Mouse (Mus musculus): Measurements from ENCODE around the gene Vac14. TPM values are rescaled to one million over a fixed set of nuclear protein-coding genes. Genes with fewer than 3 reads are reported as not detected.

The Vac14 gene
- total RNA-seq, 2 experiments from 2014 or later = 12.6 to 24.3 TPM

DNA sequence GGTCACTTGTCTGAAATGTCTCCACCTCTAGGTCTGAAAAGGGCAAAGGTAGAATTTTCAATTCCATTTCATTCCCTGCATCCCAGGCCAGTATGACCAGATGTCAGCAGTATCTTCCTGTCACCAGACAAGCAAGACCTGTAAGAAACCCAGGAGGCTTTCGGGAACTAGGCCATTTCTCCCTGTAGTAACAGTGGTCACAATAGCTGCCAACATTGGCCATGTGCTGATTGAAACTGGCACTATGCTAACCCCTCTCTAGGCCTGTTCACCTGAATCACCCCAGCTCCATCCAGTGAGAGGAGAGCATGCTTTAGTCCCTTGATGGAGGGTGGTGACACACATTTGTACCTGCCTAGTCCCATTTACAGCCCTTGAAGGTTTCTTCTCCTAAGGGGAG is 56.2 kb downstream of the Vac14 start:
- no peak for ATAC-seq (replicated peaks; ENCODE audit: low FRiP score, poor library complexity, severe bottlenecking)

DNA sequence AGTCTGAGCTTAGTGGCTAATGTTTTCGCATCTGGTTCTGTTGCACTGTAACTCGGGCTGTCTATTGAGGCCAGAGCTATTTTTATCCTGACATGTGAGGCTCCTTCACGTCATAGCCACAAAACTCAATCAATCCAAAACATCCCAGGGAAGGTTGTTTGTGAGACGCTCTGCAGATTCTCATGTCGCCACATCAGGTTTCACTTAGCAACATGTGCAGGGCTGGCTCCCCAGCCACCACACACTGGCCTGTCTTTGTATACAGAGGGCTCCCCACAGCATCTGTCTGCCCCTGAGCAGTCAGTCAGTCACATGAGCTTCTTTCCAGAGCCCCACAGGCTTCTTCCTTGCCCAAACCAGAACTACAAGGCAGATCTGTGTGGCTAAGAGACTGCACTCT is 58.3 kb downstream of the Vac14 start:
- ATAC-seq (replicated peaks; ENCODE audit: low FRiP score, poor library complexity, severe bottlenecking) = no peak

DNA sequence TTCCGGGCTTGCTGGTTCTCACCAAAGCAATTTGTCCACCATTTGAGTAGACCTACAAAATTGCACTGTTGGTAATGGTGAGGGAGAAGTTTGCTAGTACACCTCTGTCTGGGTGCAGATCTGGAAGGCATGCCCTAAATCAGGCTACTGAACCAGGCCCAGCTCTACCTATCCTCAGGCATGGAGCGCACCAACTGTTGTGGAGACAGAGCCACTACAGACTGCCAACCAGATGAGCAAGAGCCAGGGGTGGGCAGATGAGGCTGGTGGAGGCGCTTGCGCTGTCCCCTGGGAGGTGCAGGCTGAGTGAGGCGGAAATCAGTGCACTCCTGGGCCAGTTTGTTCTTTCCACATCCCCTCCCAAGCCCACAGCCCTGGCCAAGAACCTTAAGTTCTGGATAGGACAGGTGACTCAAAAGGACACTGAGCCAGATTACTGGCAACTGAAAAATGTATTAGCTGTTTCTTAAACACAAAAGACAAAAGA is 58.8 kb downstream of the Vac14 start:
- ATAC-seq (replicated peaks; ENCODE audit: low FRiP score, poor library complexity, severe bottlenecking) = no peak

DNA sequence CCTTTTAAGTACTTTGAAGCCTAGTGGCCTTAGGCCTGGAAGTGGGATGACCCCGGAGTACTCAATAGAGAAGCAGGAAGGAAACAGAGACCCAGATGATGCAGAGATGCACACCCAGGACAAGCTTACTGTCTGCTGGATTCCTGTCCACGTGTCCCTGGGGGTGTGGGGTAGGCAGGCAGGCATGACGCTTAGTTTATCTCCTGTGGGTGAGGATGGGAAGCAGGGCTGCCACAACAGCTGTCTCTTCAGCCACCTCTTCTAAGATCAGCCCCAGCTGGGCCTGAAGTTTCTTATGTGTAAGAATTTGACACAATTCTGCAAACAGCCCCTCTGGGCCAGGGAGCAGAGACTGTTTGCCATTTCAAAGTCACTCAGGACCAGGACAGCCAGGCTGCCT is 60.6 kb downstream of the Vac14 start:
- ATAC-seq (replicated peaks; ENCODE audit: low FRiP score, poor library complexity, severe bottlenecking) = no peak

DNA sequence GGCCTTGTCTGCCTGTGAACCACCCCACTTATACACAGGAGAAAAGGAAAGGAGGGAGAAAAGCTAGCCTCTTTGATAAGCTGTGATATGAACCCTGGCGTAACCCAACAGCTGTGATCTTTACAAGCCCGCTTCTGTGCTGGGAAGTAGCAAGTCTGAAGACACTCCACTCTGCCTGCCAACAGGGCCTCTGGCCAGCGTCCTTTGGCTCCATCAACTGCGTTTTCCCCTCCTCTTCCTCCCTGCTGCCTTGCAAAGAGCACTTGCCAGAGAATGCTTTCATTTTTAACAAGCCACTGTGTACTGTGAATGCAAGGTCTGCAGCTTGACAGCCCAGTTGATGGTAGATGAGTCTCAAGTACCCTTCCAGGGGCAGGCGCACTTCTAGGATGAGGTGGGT is 69.3 kb downstream of the Vac14 start:
- no peak for ATAC-seq (replicated peaks; ENCODE audit: low FRiP score, poor library complexity, severe bottlenecking)

DNA sequence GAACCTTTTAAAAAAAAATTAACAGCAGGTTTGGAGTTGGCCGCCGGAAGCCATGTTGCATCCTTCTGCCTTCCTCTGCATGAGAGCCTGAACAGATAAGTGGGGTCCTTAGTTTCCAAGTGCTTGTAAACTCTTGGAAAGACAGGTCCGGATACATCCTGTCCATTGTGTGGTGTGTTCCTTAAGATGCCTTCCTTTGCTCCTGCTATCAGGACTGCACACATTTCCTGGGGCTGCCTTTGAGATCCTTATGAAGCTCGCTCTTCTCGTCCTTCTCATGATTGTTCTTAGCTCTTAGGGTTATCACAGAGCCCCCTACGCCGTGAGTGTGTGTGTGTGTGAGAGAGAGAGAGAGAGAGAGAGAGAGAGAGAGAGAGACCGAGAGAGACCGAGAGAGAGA is 71.6 kb downstream of the Vac14 start:
- no peak for ATAC-seq (replicated peaks; ENCODE audit: low FRiP score, poor library complexity, severe bottlenecking)

DNA sequence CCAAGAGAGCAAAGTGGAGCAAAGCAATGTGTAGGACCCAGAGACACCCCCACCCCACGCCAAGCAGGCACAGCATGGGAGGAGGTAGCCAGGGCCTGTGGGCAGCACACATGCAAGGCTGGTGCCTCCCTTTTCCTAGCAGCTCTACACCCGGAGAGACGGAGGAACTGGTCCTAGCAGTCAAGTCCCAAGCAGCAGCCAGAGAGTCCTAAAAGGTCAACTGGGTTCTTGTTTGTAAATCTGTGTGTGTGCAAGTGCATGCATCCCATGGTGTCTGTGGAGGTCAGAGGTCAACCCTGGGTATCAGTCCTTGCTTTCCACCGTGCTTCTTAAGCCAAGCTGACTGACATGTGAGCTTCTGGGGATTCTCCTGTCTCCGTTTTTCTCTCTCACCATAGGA is 75.8 kb downstream of the Vac14 start:
- ATAC-seq (replicated peaks; ENCODE audit: low FRiP score, poor library complexity, severe bottlenecking) = no peak

DNA sequence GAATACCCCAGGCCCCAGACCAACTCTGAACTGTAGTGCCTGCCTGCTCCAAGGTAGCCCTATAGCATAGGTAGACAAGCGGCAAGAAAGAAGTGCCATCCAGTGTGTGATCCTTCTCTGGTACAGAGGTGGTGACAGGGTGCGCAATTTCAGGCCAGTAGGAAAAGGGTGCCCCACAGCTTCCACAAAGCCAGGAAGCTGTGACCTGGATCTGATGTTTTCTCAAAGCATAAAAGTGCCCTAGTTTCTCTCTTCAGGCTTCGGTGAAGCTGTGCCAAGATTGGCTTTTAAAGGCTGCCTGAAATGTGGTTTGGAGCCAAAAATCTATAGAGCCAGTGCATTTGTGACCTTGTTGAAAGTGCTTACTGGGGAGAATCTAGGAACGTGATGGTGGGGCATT is 76.4 kb downstream of the Vac14 start:
- no peak for ATAC-seq (replicated peaks; ENCODE audit: low FRiP score, poor library complexity, severe bottlenecking)

DNA sequence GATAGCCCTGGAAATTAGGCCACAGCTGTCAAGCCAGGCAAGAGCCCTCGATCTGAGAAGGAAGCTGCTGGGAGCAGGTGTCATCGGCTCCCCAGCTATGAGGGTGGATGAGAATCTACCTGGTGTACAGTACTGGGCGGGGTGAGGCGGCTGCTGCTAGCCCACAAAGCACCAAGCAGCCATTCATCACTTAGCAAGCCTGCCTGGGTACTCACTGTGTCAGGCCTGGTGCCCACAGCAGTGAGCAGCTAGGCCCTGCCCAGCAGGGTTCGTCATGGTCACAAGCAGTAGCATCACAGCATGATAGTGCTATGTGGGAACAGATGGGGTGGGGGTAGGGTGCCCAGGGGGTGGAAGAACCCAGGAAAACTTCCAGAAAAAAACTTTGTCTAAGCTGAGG is 77.0 kb downstream of the Vac14 start:
- no peak for ATAC-seq (replicated peaks; ENCODE audit: low FRiP score, poor library complexity, severe bottlenecking)

DNA sequence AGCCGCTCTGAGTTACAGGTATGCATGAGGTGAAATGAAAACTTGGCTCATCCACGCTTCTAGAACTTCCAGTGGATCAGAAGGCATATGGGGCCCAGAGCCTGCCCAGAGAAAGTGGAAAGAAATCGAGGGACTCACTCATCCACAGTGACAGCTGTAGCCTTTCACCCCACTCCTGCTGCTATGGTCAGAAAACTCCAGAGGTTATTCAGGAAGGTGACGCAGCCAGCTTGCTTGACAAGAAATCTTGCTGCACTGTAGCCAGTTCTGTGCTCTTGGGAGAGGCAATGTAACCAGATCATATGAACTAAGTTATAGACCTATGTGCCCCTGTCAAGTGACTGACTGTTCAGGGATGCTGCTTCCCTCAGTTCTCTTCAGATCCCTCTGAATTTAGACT is 77.7 kb downstream of the Vac14 start:
- no peak for ATAC-seq (replicated peaks; ENCODE audit: low FRiP score, poor library complexity, severe bottlenecking)

DNA sequence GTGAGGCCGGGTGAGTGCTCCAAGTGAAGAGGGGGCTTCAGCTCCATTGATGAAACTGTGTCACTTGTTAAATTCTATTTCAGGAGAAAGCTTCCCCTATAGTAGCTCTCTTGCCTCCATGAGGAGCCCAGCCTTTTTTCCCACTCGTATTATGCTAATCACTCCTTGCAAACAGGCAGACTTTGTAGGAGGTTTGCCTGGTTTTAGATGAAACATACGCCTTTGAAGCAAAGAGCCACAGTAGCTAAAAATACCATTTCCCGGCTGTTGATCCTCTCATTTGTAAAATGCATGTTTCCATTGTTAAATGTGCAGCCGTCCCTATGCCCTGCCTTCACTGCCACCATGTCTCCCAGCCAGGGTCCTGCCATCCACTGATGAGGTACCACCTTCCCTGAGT is 79.2 kb downstream of the Vac14 start:
- no peak for ATAC-seq (replicated peaks; ENCODE audit: low FRiP score, poor library complexity, severe bottlenecking)

DNA sequence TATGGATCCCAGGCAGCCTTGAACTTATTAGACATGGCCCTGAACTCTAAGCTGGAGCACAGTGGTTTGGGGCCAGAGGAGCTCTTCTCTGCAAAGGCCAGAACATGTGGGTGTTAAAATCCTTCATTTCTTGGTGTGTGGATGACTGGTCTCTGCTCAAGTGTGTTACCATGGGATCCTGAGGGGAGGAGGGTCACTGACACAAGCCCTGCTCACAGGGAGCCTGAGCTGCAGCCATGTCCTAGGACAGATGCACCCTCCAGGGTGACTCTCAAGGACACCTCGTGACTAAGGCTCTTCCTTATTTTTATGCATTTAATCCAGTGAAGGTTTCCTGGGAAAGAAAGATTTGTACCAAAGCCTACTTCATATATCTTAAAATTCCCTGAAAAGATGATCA is 79.7 kb downstream of the Vac14 start:
- ATAC-seq (replicated peaks; ENCODE audit: low FRiP score, poor library complexity, severe bottlenecking) = no peak

DNA sequence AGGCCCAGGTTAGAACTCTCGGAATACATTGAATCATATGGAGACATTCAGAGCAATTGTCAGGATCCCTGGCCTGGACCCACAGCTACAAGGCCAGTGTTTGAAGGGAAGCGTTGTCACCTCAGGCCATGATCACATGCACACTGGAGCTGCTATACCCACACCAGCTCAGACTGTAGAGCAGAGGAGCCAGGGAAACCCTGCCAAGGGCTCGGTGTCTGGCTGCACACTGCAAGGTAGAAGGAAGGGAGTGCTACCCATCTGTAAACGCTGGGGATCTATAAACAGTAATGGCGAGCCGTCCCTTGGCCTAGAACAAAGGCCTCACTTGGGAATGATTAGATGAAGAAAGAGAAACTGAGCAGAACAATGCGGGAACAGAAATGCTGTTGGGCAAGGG is 81.1 kb downstream of the Vac14 start:
- no peak for ATAC-seq (replicated peaks; ENCODE audit: low FRiP score, poor library complexity, severe bottlenecking)

DNA sequence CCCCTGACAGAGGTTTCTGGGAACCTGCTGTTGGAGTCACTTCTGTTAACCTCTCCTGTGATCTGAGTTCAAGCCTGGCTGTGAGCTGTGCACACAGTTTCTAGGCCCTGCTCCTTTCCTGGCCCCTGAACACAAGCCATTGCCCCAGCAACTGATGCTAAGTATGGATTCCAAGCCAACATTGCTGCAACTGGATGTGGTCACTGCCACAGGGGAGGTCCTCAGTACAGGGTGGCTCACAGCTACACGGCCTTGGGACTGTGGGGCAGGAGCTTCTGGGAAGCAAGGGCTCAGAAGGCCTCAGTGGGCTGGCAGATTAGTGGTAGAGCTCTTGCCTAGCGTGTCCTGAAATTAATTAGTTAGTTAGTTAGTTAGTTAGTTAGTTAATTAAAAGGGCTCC is 82.2 kb downstream of the Vac14 start:
- ATAC-seq (replicated peaks; ENCODE audit: low FRiP score, poor library complexity, severe bottlenecking) = no peak

DNA sequence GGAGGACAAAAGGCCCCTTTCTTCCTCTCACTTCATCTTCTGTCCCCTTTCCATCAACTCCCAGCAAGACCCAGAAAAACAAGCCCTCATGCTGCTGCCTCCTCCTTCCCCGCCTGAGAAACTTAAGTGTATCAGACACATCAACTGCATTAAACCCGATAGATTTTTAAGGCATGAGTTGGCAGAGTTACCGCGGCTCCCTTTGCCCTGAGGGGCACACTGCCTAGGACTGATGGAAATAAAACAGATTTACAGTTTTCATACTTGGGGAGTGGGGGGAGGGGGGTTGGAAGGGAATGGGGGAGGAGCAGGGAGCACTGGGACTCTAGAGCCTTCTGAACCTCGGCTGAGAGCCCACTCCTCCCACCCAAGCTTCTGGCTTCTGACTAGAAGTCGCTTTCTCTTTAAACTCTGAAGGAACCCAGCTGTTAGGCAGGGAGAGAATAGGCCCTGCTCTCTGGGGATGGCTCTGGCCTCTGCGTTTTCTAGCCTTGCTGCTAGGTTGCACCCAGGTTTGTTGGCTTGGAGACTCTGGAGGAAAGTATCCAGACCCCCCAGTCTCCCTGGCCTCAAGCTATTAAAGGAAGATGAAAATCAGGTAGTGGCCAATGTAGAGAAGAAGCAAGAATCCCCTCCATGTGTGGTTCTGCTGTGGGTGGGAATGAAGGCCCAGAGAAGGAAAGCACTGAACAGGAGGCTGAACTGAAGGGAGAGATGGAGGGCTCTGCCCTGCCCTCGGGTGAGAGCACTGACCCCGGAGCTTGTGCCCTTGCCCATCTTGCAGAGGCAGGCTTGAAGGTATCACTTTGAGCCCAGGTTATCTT is 84.5 kb downstream of the Vac14 start:
- no peak for ATAC-seq (replicated peaks; ENCODE audit: low FRiP score, poor library complexity, severe bottlenecking)

DNA sequence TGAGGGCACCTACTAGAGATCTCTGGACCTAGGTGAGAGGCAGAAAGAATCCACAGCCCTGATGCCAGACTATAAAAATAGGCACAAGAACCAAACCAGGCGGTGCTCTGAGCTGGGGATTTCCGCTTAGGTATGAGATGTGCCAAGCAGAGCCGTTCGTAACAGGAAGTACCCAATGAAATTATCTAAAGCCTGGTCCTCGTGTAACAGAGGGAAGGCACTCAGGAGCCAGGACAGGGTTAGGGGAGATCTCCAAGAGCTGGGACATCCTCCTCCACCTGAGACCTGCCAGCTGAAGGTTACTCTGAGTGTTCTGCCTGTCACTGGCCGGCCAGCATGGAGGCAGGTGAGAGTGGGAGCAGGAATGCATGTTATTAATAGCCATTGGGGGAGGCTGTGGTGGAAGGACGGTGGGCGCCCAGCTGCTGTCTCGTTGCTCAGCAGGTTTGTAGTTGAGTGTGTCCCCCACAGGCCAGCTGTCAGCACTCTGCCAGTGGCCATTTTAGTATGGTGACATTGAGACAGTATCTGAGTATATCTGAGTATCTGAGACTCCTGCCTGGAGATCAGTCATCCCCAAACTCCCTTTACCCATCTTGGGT is 85.2 kb downstream of the Vac14 start:
- ATAC-seq (replicated peaks; ENCODE audit: low FRiP score, poor library complexity, severe bottlenecking) = no peak

DNA sequence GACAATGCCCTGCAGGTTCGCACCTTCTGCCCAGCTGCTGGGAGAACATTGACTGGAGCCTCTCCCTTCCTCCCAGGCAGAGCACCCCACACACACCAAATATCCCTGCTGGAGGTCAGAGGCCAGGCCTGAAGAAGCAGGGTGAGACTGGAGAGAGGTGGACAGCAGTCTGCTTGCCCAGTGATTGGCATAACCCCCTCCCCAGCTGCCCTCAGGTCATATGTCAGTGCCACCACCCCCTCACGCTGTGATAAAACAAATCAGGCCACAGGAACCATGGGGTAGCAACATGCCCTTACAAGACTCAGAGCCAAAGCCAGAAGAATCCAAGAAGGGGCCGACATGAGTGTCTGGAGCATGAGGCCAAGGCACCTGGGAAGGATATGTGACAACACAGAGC is 85.7 kb downstream of the Vac14 start:
- ATAC-seq (replicated peaks; ENCODE audit: low FRiP score, poor library complexity, severe bottlenecking) = no peak

DNA sequence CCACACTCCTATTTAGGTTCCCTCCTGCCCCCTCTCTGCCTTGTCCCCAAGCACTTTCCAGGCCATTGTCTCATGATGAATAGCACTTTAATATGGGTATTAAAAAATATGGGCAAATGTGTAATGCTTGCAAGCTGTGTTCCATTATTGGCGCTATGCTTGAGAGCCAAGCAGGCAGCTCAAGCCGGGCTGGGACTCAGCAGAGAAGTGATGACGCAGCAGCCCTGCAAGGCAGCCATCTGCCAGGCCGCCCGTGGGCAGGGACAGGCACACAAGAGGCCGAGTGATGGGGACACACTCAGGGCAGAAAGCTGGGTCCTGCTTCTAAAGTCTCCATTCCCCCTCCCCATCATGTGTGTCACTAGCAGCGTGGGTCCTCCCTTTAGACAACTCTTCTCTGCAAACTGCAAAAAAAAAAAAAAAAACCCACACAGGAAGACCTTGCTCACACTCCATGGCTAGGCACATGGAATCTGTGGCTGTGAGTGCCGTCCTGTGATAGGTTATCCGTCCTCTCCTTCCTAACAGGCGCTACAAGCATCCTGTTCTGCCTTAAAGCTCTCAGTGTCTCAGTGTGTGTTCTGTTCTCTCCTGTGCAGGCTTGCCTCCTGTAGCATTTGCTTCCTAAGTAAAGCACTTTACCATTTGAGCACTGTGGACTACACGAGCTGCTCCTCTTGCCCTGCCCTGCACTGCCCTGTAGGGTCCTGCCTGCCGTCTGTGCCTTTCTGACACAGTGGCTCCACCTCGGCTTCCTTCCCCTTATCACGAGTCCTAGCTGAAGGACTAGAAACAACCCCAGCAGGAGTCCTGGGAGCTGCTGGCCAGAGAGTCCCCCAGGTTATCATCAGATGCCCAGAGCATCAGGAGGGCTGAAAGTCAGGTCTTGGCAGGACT is 87.3 kb downstream of the Vac14 start:
- no peak for ATAC-seq (replicated peaks; ENCODE audit: low FRiP score, poor library complexity, severe bottlenecking)

DNA sequence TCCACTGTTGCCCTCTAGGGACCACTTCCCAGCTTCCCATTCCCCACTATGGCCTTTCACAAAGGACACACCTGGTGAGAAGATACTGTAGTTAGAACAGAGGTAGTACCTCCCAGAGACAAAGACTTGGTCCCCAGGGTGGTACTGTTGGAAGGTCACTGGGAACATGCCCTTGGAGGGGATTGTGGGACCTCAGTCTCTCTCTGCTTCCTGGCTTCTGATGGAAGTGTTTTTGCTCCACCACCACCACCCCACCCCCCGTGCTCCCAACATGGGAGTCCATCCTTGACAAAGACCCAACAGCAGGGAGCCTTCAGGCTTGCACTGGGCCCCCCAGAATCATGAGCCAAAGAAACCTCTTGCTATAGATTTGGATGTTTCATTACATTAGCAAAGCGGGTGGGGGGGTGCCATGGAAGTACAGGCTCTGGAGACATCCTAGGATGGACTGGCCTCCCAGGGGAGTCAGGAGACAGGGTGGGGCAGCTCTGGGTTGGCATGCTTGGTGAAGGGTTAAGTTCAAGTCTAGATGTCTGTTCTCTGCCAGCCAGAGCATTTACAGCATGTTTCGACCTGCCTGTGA is 88.0 kb downstream of the Vac14 start:
- ATAC-seq (replicated peaks; ENCODE audit: low FRiP score, poor library complexity, severe bottlenecking) = no peak

DNA sequence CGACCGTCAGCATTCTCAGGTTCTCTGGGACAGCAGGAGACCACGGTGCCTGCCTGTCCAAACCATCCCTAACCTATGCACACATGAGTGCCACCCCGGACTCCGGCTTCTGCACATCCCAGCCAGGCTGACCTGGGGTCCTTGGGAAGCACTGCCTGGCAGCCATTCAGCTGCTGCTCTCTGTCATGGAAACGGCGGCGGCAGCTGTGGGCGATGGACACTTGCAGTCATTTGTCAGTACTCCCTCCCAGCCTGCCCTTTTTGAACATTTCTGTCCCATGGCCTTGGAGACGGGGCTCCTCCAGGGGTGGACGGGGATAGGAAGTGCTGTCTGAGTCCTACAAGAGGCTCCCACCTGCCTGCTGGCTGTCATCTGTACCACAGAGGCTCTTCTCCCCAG is 90.0 kb downstream of the Vac14 start:
- ATAC-seq (replicated peaks; ENCODE audit: low FRiP score, poor library complexity, severe bottlenecking) = no peak

Measured in erythroid progenitor cell, adult 5-6 weeks (primary cell).